Mouse (Mus musculus): ENCODE data around the gene Trio. TPM values are rescaled to one million over a fixed set of nuclear protein-coding genes. Genes with fewer than 3 reads are reported as not detected.

The Trio gene
- total and polyA plus RNA-seq, 3 experiments = 0.66 TPM; not detected in 2

DNA sequence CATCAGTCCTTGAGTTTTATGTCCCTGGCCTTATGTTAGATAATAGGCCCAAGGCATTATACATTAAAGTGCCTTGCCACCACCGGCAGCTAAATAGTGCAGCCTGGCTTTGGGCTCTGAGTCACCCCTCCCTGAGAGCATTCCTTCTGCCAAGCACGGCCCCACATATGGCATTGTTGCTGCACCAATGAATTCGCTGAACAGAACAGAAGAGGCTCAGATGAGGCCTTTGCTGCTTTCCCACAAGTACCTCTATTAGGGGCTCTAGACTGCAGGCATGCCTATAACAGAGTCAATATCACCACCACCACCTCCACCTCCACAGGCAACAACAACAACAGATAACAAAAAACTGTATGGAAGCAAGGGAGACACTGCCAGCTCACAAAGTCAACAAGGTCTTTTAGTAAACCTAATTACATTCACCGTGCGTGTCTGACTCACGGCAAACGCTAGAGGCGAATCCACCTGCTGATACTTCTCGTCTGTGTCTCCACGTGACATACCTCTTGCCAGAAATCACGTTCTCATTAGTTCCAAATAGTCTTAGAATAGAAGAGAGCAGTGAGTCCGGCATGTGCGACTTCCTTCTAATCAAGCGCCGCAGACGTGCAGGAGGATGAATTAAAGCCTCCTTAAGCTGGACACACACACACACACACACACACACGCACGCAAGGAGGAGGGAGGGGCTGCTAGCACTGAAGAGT lies 82.0 kb downstream of the Trio start:
- Histone ChIP-seq H3K36me3 (replicated peaks) (no peaks in the 10 kb centered on the region), H3K4me1 (ENCODE audit: insufficient read depth, low read depth, low read length) (no peaks in the 10 kb centered on the region), H3K27me3 (ENCODE audit: insufficient read depth, low read length) (no peaks in the 10 kb centered on the region), H3K4me3 (ENCODE audit: low read depth, low read length) (no peak overlapping the region), H3K9me3 (replicated peaks) (peaks cover 58% of the 10 kb centered on the region)
- ATAC-seq (ENCODE audit: extremely low read depth, insufficient number of reproducible peaks, low FRiP score, poor library complexity, severe bottlenecking) (no peak), DNase-seq (ENCODE audit: low spot score) (no peak)
- TF ChIP-seq TAL1 (conservative IDR thresholded peaks at IDR 0.05; ENCODE audit: low read depth, low read length) (no peak), GATA1 (IDR thresholded peaks at IDR 0.05; ENCODE audit: borderline replicate concordance, low read length) (no peak), GATA2 (IDR thresholded peaks at IDR 0.05; ENCODE audit: borderline replicate concordance, low read depth, low read length) (no peak), POLR2AphosphoS5 (IDR thresholded peaks at IDR 0.05; ENCODE audit: insufficient replicate concordance, low read depth, low read length) (no peak), CTCF (IDR thresholded peaks at IDR 0.05; ENCODE audit: low read depth, low read length) (no peak)

GRCm38 (mm10) chr15:27942148-27942847 lies 83.3 kb downstream of the Trio start:
- H3K4me1 ChIP-seq (ENCODE audit: insufficient read depth, low read depth, low read length) = no peaks in the 10 kb centered on the region
- TF ChIP-seq TAL1 (conservative IDR thresholded peaks at IDR 0.05; ENCODE audit: low read depth, low read length) (no peak), CTCF (IDR thresholded peaks at IDR 0.05; ENCODE audit: low read depth, low read length) (no peak), POLR2AphosphoS5 (IDR thresholded peaks at IDR 0.05; ENCODE audit: insufficient replicate concordance, low read depth, low read length) (no peak), GATA2 (IDR thresholded peaks at IDR 0.05; ENCODE audit: borderline replicate concordance, low read depth, low read length) (no peak), GATA1 (IDR thresholded peaks at IDR 0.05; ENCODE audit: borderline replicate concordance, low read length) (no peak)
- DNase-seq (ENCODE audit: low spot score) (no peak), ATAC-seq (ENCODE audit: extremely low read depth, insufficient number of reproducible peaks, low FRiP score, poor library complexity, severe bottlenecking) (no peak)
- H3K36me3 ChIP-seq (replicated peaks) = no peaks in the 10 kb centered on the region
- peaks cover 64% of the 10 kb centered on the region for H3K9me3 ChIP-seq (replicated peaks)
- H3K27me3 ChIP-seq (ENCODE audit: insufficient read depth, low read length) = no peaks in the 10 kb centered on the region
- no peak overlapping the region for H3K4me3 ChIP-seq (ENCODE audit: low read depth, low read length)

DNA sequence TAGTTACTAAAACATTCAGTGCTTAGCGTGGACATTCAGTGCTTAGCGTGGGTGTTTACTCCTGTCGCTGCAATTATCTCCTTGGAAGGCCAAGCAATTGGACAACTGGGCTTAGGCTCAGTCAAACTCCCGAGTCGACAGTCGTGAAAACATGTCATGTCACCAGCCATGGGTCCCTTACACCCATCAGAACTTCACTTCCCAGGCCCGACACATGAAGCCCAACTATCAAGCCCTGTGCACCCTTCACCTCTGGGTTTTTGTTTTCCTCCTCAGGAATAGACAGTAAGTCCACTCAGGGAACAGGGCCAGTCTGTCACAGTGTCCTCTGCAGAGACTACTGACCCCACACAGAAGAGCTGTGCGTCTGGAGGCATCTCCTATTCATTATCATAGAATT lies 84.2 kb downstream of the Trio start:
- Histone ChIP-seq H3K4me3 (ENCODE audit: low read depth, low read length) (no peak overlapping the region), H3K27me3 (ENCODE audit: insufficient read depth, low read length) (no peaks in the 10 kb centered on the region), H3K36me3 (replicated peaks) (no peaks in the 10 kb centered on the region), H3K4me1 (ENCODE audit: insufficient read depth, low read depth, low read length) (no peaks in the 10 kb centered on the region), H3K9me3 (replicated peaks) (peaks cover 68% of the 10 kb centered on the region)
- TF ChIP-seq TAL1 (conservative IDR thresholded peaks at IDR 0.05; ENCODE audit: low read depth, low read length) (no peak), GATA1 (IDR thresholded peaks at IDR 0.05; ENCODE audit: borderline replicate concordance, low read length) (no peak)
- ATAC-seq (ENCODE audit: extremely low read depth, insufficient number of reproducible peaks, low FRiP score, poor library complexity, severe bottlenecking) (no peak), DNase-seq (ENCODE audit: low spot score) (no peak)

GRCm38 (mm10) chr15:27941020-27941419 lies 84.6 kb downstream of the Trio start:
- ATAC-seq (ENCODE audit: extremely low read depth, insufficient number of reproducible peaks, low FRiP score, poor library complexity, severe bottlenecking) = no peak
- DNase-seq (ENCODE audit: low spot score) = no peak
- no peak overlapping the region for H3K4me3 ChIP-seq (ENCODE audit: low read depth, low read length)
- TF ChIP-seq GATA1 (IDR thresholded peaks at IDR 0.05; ENCODE audit: borderline replicate concordance, low read length) (no peak), CTCF (IDR thresholded peaks at IDR 0.05; ENCODE audit: low read depth, low read length) (no peak), TAL1 (conservative IDR thresholded peaks at IDR 0.05; ENCODE audit: low read depth, low read length) (no peak), GATA2 (IDR thresholded peaks at IDR 0.05; ENCODE audit: borderline replicate concordance, low read depth, low read length) (no peak), POLR2AphosphoS5 (IDR thresholded peaks at IDR 0.05; ENCODE audit: insufficient replicate concordance, low read depth, low read length) (no peak)
- H3K27me3 ChIP-seq (ENCODE audit: insufficient read depth, low read length) = no peaks in the 10 kb centered on the region
- no peaks in the 10 kb centered on the region for H3K36me3 ChIP-seq (replicated peaks)
- peaks cover 68% of the 10 kb centered on the region for H3K9me3 ChIP-seq (replicated peaks)
- H3K4me1 ChIP-seq (ENCODE audit: insufficient read depth, low read depth, low read length) = no peaks in the 10 kb centered on the region

GRCm38 (mm10) chr15:27940032-27940431 lies 85.6 kb downstream of the Trio start:
- Histone ChIP-seq H3K27me3 (ENCODE audit: insufficient read depth, low read length) (no peaks in the 10 kb centered on the region), H3K4me1 (ENCODE audit: insufficient read depth, low read depth, low read length) (no peaks in the 10 kb centered on the region)
- ATAC-seq (ENCODE audit: extremely low read depth, insufficient number of reproducible peaks, low FRiP score, poor library complexity, severe bottlenecking) = no peak

DNA sequence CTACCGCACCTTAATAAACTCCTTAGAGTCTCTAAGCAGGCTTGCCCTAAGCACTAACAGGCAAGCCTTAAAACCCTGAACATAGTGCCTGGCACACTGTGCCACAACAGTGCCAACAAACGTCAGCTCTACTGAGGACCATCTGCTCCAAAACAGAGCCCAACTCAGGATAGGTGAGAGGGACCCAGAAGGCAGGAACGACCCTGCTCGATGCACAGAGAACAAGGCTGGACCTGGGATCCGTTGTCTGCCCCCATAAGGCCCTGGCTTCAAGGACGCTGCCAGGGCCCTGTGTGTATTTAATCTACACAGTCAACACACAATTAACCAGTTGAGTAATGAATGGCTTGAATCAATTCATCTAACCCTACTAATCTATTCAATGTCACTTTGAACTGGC lies 86.8 kb downstream of the Trio start:
- TF ChIP-seq CTCF (IDR thresholded peaks at IDR 0.05; ENCODE audit: low read depth, low read length) = no peak
- no peak for TF ChIP-seq POLR2AphosphoS5 (IDR thresholded peaks at IDR 0.05; ENCODE audit: insufficient replicate concordance, low read depth, low read length)
- TF ChIP-seq GATA2 (IDR thresholded peaks at IDR 0.05; ENCODE audit: borderline replicate concordance, low read depth, low read length) = no peak
- no peak for TF ChIP-seq TAL1 (conservative IDR thresholded peaks at IDR 0.05; ENCODE audit: low read depth, low read length)
- TF ChIP-seq GATA1 (IDR thresholded peaks at IDR 0.05; ENCODE audit: borderline replicate concordance, low read length) = no peak
- ATAC-seq (ENCODE audit: extremely low read depth, insufficient number of reproducible peaks, low FRiP score, poor library complexity, severe bottlenecking) = no peak
- no peak overlapping the region for H3K4me3 ChIP-seq (ENCODE audit: low read depth, low read length)
- no peaks in the 10 kb centered on the region for H3K4me1 ChIP-seq (ENCODE audit: insufficient read depth, low read depth, low read length)
- H3K36me3 ChIP-seq (replicated peaks) = no peaks in the 10 kb centered on the region
- no peak for DNase-seq (ENCODE audit: low spot score)
- H3K27me3 ChIP-seq (ENCODE audit: insufficient read depth, low read length) = no peaks in the 10 kb centered on the region
- H3K9me3 ChIP-seq (replicated peaks) = peaks cover 73% of the 10 kb centered on the region

More at GRCm38 (mm10) chr15:27940032-27940431, 85.6 kb downstream of the Trio start:
- Histone ChIP-seq H3K9me3 (replicated peaks) (peaks cover 75% of the 10 kb centered on the region), H3K36me3 (replicated peaks) (no peaks in the 10 kb centered on the region), H3K4me3 (ENCODE audit: low read depth, low read length) (no peak overlapping the region)
- DNase-seq (ENCODE audit: low spot score) = no peak
- TF ChIP-seq GATA1 (IDR thresholded peaks at IDR 0.05; ENCODE audit: borderline replicate concordance, low read length) (no peak), POLR2AphosphoS5 (IDR thresholded peaks at IDR 0.05; ENCODE audit: insufficient replicate concordance, low read depth, low read length) (no peak), GATA2 (IDR thresholded peaks at IDR 0.05; ENCODE audit: borderline replicate concordance, low read depth, low read length) (no peak), TAL1 (conservative IDR thresholded peaks at IDR 0.05; ENCODE audit: low read depth, low read length) (no peak), CTCF (IDR thresholded peaks at IDR 0.05; ENCODE audit: low read depth, low read length) (no peak)

Data from G1E (cell line).